Mouse (Mus musculus): Measurements from ENCODE around the gene Pik3c2g. TPM values are rescaled to one million over a fixed set of nuclear protein-coding genes. Genes with fewer than 3 reads are reported as not detected.

Pik3c2g gene
- total and polyA plus RNA-seq, 2 experiments from 2014 or later: 0.25 to 1.2 TPM

DNA sequence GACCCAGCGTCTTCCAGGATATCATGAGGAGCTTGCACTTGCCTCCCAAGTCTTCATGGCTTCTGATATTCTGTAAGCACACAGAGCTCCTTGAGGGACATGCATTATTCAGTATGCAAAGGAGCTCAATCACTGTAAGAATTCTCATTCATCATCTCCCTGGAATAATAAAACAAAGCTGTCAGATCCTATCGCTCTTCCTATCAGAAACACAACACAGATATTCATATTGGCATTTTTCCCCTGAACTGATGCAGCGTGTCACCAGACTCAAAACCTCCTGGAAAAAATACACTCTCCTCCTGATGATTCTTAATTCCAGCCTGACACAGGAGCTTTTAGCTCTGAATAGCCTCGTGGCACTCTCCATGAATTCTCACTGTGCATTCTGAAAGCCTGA, 174.0 kb downstream of the Pik3c2g start:
- H3K36me3 ChIP-seq (ENCODE audit: insufficient read depth, low read length): no peaks in the 10 kb centered on the region
- 19% methylated on average over 4 of the region's 4 CpGs for WGBS
- peak; percentile 12 for DNase-seq (ENCODE audit: low spot score)

DNA sequence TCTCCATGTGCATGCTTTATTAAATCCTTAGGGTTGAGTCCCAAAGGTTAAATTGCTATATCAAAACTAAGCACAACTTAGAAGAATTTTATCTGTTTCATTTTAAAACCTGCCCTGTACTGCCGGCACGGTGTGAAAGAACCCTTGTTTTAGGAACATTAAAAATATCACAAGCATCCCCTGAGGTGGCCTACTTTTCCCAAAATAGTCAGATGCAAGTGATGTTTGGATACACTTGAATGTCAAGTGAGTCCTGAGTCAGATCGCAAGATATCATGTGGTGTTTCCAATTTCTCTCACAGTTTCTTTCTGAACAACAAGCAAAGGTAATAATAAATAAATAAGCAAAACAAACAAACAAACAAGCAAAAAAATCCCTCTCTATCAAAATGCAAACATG, 177.4 kb downstream of the Pik3c2g start:
- no peaks in the 10 kb centered on the region for H3K27me3 ChIP-seq (ENCODE audit: insufficient read depth, low read length)
- no peaks in the 10 kb centered on the region for H3K4me1 ChIP-seq (ENCODE audit: insufficient read depth, low read length)
- ATAC-seq (ENCODE audit: low FRiP score): no peak
- DNase-seq (ENCODE audit: low spot score): no peak
- TF ChIP-seq CTCF (IDR thresholded peaks at IDR 0.05): no peak
- no peaks in the 10 kb centered on the region for H3K9me3 ChIP-seq (ENCODE audit: low read length)
- H3K9ac ChIP-seq (replicated peaks; ENCODE audit: low read length, poor library complexity, severe bottlenecking): no peak overlapping the region
- H3K4me3 ChIP-seq (ENCODE audit: low read depth, low read length): no peak overlapping the region
- WGBS: 74% methylated on average over 3 of the region's 3 CpGs
- H3K4me2 ChIP-seq (ENCODE audit: low read depth, low read length, poor library complexity, severe bottlenecking): no peak overlapping the region
- H3K27ac ChIP-seq (ENCODE audit: low read depth, low read length): no peak overlapping the region
- H3K36me3 ChIP-seq (ENCODE audit: insufficient read depth, low read length): no peaks in the 10 kb centered on the region

More for the DNA sequence above, 174.0 kb downstream of the Pik3c2g start:
- Histone ChIP-seq H3K27me3 (ENCODE audit: insufficient read depth, low read length) (no peaks in the 10 kb centered on the region), H3K9ac (replicated peaks; ENCODE audit: low read length, poor library complexity, severe bottlenecking) (no peak overlapping the region), H3K4me3 (ENCODE audit: low read depth, low read length) (no peak overlapping the region), H3K27ac (ENCODE audit: low read depth, low read length) (no peak overlapping the region), H3K4me2 (ENCODE audit: low read depth, low read length, poor library complexity, severe bottlenecking) (no peak overlapping the region), H3K4me1 (ENCODE audit: insufficient read depth, low read length) (no peaks in the 10 kb centered on the region), H3K9me3 (ENCODE audit: low read length) (no peaks in the 10 kb centered on the region)
- TF ChIP-seq CTCF (IDR thresholded peaks at IDR 0.05): no peak
- ATAC-seq (ENCODE audit: low FRiP score): no peak

DNA sequence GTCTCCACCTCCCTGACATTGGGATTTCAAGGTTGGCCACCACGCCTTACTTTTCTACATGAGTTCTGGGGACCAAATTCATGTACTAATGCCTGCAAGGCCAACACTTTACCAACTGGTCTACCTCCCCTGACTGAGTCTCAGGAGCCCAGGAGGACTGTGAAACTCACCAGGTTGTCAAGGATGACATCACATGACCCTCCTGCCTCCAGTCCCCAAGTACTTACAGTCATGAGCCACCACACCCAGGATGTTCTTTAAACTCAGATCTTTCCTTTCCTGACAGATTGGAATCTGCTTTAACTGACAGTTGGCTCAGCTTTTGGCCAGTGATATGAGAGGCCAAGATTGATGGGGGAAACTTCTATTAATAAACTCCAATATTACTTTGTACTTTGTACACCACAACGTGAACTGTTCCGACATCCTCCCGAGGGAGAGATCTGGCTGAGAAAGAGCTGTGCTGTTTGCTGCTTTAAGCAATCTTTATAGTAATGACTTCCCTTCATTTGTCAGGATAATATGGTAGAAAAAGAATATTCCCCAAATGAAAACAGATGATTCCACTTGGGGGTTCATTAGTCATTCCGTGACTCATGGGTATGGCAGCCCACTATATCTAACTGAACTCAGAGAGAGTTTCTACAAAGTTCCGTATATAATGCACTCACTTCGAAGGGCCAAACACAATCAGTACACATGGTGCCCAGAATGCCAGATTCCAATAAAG, 182.9 kb downstream of the Pik3c2g start:
- H3K27ac ChIP-seq (ENCODE audit: low read depth, low read length): no peak overlapping the region
- H3K9ac ChIP-seq (replicated peaks; ENCODE audit: low read length, poor library complexity, severe bottlenecking): no peak overlapping the region
- no peak for ATAC-seq (ENCODE audit: low FRiP score)
- no peak overlapping the region for H3K4me2 ChIP-seq (ENCODE audit: low read depth, low read length, poor library complexity, severe bottlenecking)
- 93% methylated on average over 7 of the region's 7 CpGs for WGBS
- H3K27me3 ChIP-seq (ENCODE audit: insufficient read depth, low read length): no peaks in the 10 kb centered on the region
- no peak overlapping the region for H3K4me3 ChIP-seq (ENCODE audit: low read depth, low read length)
- DNase-seq (ENCODE audit: low spot score): no peak
- TF ChIP-seq CTCF (IDR thresholded peaks at IDR 0.05): no peak
- no peaks in the 10 kb centered on the region for H3K36me3 ChIP-seq (ENCODE audit: insufficient read depth, low read length)
- no peaks in the 10 kb centered on the region for H3K4me1 ChIP-seq (ENCODE audit: insufficient read depth, low read length)
- H3K9me3 ChIP-seq (ENCODE audit: low read length): no peaks in the 10 kb centered on the region

DNA sequence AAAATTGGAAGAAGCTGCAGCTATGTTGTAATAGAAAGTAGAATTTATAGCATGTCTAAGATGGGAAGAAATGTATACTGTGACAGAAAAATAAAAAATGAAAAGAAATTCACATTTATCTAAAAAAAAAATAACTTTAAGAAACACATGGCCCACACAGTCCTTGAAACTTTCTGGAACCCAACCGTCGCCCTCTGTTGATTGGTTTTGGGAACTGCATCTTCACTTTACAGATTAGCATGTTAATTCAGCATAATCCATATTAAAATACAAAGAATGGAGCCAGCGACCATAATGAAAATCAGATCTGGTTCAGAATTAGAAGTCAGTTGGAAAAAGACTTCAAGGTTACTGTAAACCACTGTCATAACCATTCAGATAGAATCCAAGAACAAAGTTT, 183.5 kb downstream of the Pik3c2g start:
- H3K4me3 ChIP-seq (ENCODE audit: low read depth, low read length): no peak overlapping the region
- H3K9ac ChIP-seq (replicated peaks; ENCODE audit: low read length, poor library complexity, severe bottlenecking): no peak overlapping the region
- H3K27ac ChIP-seq (ENCODE audit: low read depth, low read length): no peak overlapping the region
- H3K4me2 ChIP-seq (ENCODE audit: low read depth, low read length, poor library complexity, severe bottlenecking): no peak overlapping the region
- TF ChIP-seq CTCF (IDR thresholded peaks at IDR 0.05): peak; percentile 47
- WGBS: 46% methylated on average over 3 of the region's 3 CpGs
- no peaks in the 10 kb centered on the region for H3K9me3 ChIP-seq (ENCODE audit: low read length)
- ATAC-seq (ENCODE audit: low FRiP score) (no peak), DNase-seq (ENCODE audit: low spot score) (no peak)
- no peaks in the 10 kb centered on the region for H3K4me1 ChIP-seq (ENCODE audit: insufficient read depth, low read length)
- no peaks in the 10 kb centered on the region for H3K36me3 ChIP-seq (ENCODE audit: insufficient read depth, low read length)
- no peaks in the 10 kb centered on the region for H3K27me3 ChIP-seq (ENCODE audit: insufficient read depth, low read length)

DNA sequence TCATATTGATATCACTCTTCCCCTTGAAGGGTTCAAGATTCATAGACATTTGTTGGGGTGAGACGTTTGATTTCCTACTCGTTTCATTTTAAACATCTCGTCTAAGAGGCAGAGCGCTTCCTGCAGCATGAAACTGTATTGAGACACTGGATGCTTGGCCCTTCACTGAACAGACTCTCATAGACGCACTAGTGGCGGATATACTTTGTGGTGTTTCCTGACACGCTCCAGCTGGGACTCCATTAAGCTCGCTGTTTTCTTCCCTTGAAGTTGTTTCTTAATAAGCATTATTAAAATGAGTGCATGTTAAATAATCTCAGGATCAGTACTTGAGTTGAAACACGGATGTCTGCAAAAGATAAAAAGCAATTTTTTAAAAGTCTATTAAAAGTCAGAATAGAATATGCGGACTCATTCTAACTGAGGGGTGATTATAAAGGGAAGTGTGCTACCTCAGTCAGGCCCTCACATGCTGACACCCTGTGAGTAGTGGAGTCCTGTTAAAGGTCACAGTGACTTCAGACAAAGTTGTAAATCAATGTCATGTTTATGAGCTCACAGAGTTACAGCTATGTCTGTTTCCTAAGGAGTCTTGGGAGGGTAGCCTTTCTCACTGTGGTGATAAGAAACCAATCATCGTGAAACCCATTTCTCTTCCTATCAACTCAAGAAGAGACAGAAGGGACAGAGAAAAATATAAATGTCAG, 190.7 kb downstream of the Pik3c2g start:
- 82% methylated on average over 11 of the region's 11 CpGs for WGBS
- no peak for DNase-seq (ENCODE audit: low spot score)
- no peak overlapping the region for H3K4me2 ChIP-seq (ENCODE audit: low read depth, low read length, poor library complexity, severe bottlenecking)
- no peaks in the 10 kb centered on the region for H3K9me3 ChIP-seq (ENCODE audit: low read length)
- H3K4me1 ChIP-seq (ENCODE audit: insufficient read depth, low read length): no peaks in the 10 kb centered on the region
- TF ChIP-seq CTCF (IDR thresholded peaks at IDR 0.05): no peak
- no peaks in the 10 kb centered on the region for H3K36me3 ChIP-seq (ENCODE audit: insufficient read depth, low read length)
- no peak overlapping the region for H3K4me3 ChIP-seq (ENCODE audit: low read depth, low read length)
- ATAC-seq (ENCODE audit: low FRiP score): no peak
- H3K9ac ChIP-seq (replicated peaks; ENCODE audit: low read length, poor library complexity, severe bottlenecking): no peak overlapping the region
- no peak overlapping the region for H3K27ac ChIP-seq (ENCODE audit: low read depth, low read length)
- no peaks in the 10 kb centered on the region for H3K27me3 ChIP-seq (ENCODE audit: insufficient read depth, low read length)

DNA sequence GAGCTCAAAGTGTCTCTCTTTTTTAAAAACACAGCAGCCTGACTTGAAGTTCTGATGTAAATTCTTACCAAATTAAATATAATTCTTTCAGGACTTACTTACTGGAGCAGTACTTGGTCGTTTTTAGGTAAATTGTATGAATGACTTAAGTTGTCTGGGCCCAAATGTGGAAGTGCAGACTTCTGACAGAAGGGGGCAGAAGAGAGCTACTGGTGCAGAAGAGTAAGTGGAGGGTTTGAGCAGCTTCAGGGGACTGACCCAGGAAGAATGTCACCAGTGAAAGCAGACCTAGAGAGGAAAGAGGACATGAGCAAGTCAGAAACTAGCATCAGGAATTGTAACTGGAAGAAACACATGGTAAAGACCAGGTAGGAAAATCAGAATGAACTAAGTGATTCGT, 193.0 kb downstream of the Pik3c2g start:
- Histone ChIP-seq H3K27ac (ENCODE audit: low read depth, low read length) (no peak overlapping the region), H3K4me1 (ENCODE audit: insufficient read depth, low read length) (no peaks in the 10 kb centered on the region), H3K4me3 (ENCODE audit: low read depth, low read length) (no peak overlapping the region), H3K9ac (replicated peaks; ENCODE audit: low read length, poor library complexity, severe bottlenecking) (no peak overlapping the region), H3K4me2 (ENCODE audit: low read depth, low read length, poor library complexity, severe bottlenecking) (no peak overlapping the region), H3K27me3 (ENCODE audit: insufficient read depth, low read length) (no peaks in the 10 kb centered on the region), H3K36me3 (ENCODE audit: insufficient read depth, low read length) (no peaks in the 10 kb centered on the region), H3K9me3 (ENCODE audit: low read length) (no peaks in the 10 kb centered on the region)
- DNase-seq (ENCODE audit: low spot score) (no peak), ATAC-seq (ENCODE audit: low FRiP score) (no peak)
- peak; percentile 39 for TF ChIP-seq CTCF (IDR thresholded peaks at IDR 0.05)
- WGBS: 76% methylated on average over 2 of the region's 2 CpGs

All from midbrain, postnatal 0 days (tissue).